Mouse (Mus musculus) forebrain, embryonic 12.5 days (tissue): ENCODE measurements around the gene Dda1. TPM values are rescaled to one million over a fixed set of nuclear protein-coding genes. Genes with fewer than 3 reads are reported as not detected.
A peak's percentile ranks its signal among the peaks of the same experiment; 100 is the strongest.

ENCODE experiments used
- ATAC-seq: fragments of 200-750 bp; cut with Nextera tagmentation; 2 replicates; pipeline ENCODE4 v1.8.0; 2017; ENCODE audit warnings: moderate TSS enrichment; ENCODE audit not compliant: low FRiP score
- H3K27ac ChIP-seq: fragments of 300-500 bp; sonication (generic); 2 replicates; pipeline ENCODE4 v1.5.1; 2016; ENCODE audit warnings: mild to moderate bottlenecking
- H3K27me3 ChIP-seq: fragments of 300-500 bp; sonication (generic); 2 replicates; pipeline ENCODE4 v1.6.1; 2016; ENCODE audit warnings: mild to moderate bottlenecking
- H3K36me3 ChIP-seq: fragments of 300-500 bp; sonication (generic); replicated peaks from 2 replicates; pipeline ENCODE4 v1.6.1; 2016; ENCODE audit warnings: mild to moderate bottlenecking
- H3K4me1 ChIP-seq: fragments of 300-500 bp; sonication (generic); 2 replicates; pipeline ENCODE4 v1.6.1; 2016
- H3K4me2 ChIP-seq: fragments of 300-500 bp; sonication (generic); 2 replicates; pipeline ENCODE4 v1.6.1; 2016; ENCODE audit warnings: mild to moderate bottlenecking, moderate library complexity
- H3K4me3 ChIP-seq: fragments of 300-500 bp; sonication (generic); replicated peaks from 2 replicates; pipeline ENCODE4 v1.5.1; 2016; ENCODE audit warnings: mild to moderate bottlenecking
- H3K9ac ChIP-seq: fragments of 300-500 bp; sonication (generic); 2 replicates; pipeline ENCODE4 v1.6.1; 2016; ENCODE audit warnings: mild to moderate bottlenecking
- H3K9me3 ChIP-seq: fragments of 300-500 bp; sonication (generic); 2 replicates; pipeline ENCODE4 v1.6.1; 2016
- WGBS: fragments of 180-500 bp; shearing (Covaris S2); methylation state at CpG from one replicate; pipeline ENCODE4 v1.1.7; 2016; 5-methylcytosine and 5-hydroxymethylcytosine counted together
- polyA plus RNA-seq: library from polyadenylated mRNA; unstranded; fragments of >200 nt; fragmentation: Nextera tagmentation; extraction: Ambion mirVana; gene quantifications from 2 replicates; pipeline ENCODE4 v1.2.1, GENCODE M21; 2016

The Dda1 gene
- polyA plus RNA-seq, 1 experiment from 2014 or later, result 146 TPM

GRCm38 (mm10) chr8:71485142-71486135 is 16.4 kb downstream of the Dda1 start, which contains the start of gene Ano8:
Ano8 (minus strand) TSS chr8:71485963.
- Histone ChIP-seq H3K9ac (peak within 1 kb of the TSS; percentile 99), H3K27me3 (no peaks in the 10 kb centered on the region; the same call in 1 of the 2 replicates), H3K27ac (peak within 1 kb of the TSS; percentile 88), H3K36me3 (peaks cover 45% of the 10 kb centered on the region), H3K4me2 (peak within 1 kb of the TSS; percentile 75), H3K4me3 (peak within 1 kb of the TSS; percentile 92), H3K4me1 (peaks cover 57% of the 10 kb centered on the region), H3K9me3 (no peaks in the 10 kb centered on the region)
- WGBS, result 5% methylated on average over 57 of the region's 58 CpGs
- ATAC-seq, result peak; percentile 70

- Histone ChIP-seq H3K36me3 (peaks cover 45% of the 10 kb centered on the region), H3K9ac (peak overlapping the region; percentile 99), H3K27me3 (no peaks in the 10 kb centered on the region; the same call in 1 of the 2 replicates), H3K4me2 (peak overlapping the region; percentile 75), H3K4me1 (peaks cover 56% of the 10 kb centered on the region), H3K27ac (peak overlapping the region; percentile 88), H3K4me3 (peak overlapping the region; percentile 92), H3K9me3 (no peaks in the 10 kb centered on the region)
- ATAC-seq, result no peak
- whole genome bisulfite sequencing, result 13% methylated on average over 7 of the region's 7 CpGs
Observed at GRCm38 (mm10) chr8:71486136-71486529, 17.1 kb downstream of the Dda1 start.

GRCm38 (mm10) chr8:71487691-71488445 is 18.9 kb downstream of the Dda1 start, which contains the start of gene Gtpbp3:
Gtpbp3 (plus strand) TSS chr8:71488103.
- Histone ChIP-seq H3K4me1 (peaks cover 51% of the 10 kb centered on the region), H3K27ac (peak within 1 kb of the TSS; percentile 88), H3K9me3 (no peaks in the 10 kb centered on the region), H3K36me3 (peaks cover 46% of the 10 kb centered on the region), H3K4me3 (peak within 1 kb of the TSS; percentile 65), H3K9ac (peak within 1 kb of the TSS; percentile 80), H3K27me3 (no peaks in the 10 kb centered on the region), H3K4me2 (peak within 1 kb of the TSS; percentile 100)
- WGBS, result under 1% methylated on average over 33 of the region's 33 CpGs
- ATAC-seq, result peak; percentile 33

GRCm38 (mm10) chr8:71488454-71488853 is 19.5 kb downstream of the Dda1 start:
- WGBS, result under 1% methylated on average over 22 of the region's 22 CpGs
- Histone ChIP-seq H3K9me3 (no peaks in the 10 kb centered on the region), H3K27ac (peak overlapping the region; percentile 88), H3K9ac (peak overlapping the region; percentile 80), H3K4me3 (peak overlapping the region; percentile 65), H3K4me2 (peak overlapping the region; percentile 100), H3K36me3 (peaks cover 44% of the 10 kb centered on the region), H3K4me1 (peaks cover 48% of the 10 kb centered on the region), H3K27me3 (no peaks in the 10 kb centered on the region)
- ATAC-seq, result peak; percentile 88

GRCm38 (mm10) chr8:71495039-71495438 is 26.0 kb downstream of the Dda1 start:
- Histone ChIP-seq H3K9me3 (no peaks in the 10 kb centered on the region), H3K4me3 (no peak overlapping the region), H3K27me3 (0 out of 2 replicates have a peak, but pooled peaks cover 3% of the 10 kb centered on the region), H3K4me2 (no peak overlapping the region), H3K36me3 (peaks cover 45% of the 10 kb centered on the region), H3K4me1 (peaks cover 14% of the 10 kb centered on the region), H3K27ac (no peak overlapping the region), H3K9ac (no peak overlapping the region)
- peak; percentile 63 for ATAC-seq
- WGBS, result 34% methylated on average over 16 of the region's 16 CpGs

- 0 out of 2 replicates have a peak overlapping the region, but pooled peaks have one; percentile 17 for H3K9ac ChIP-seq
- H3K27ac ChIP-seq, result no peak overlapping the region
- H3K4me2 ChIP-seq, result no peak overlapping the region
- WGBS, result 92% methylated on average over 5 of the region's 5 CpGs
- no peaks in the 10 kb centered on the region for H3K9me3 ChIP-seq
- H3K27me3 ChIP-seq, result 0 out of 2 replicates have a peak, but pooled peaks cover 3% of the 10 kb centered on the region
- peaks cover 11% of the 10 kb centered on the region for H3K4me1 ChIP-seq
- no peak overlapping the region for H3K4me3 ChIP-seq
- H3K36me3 ChIP-seq, result peaks cover 40% of the 10 kb centered on the region
- ATAC-seq, result no peak
Observed at GRCm38 (mm10) chr8:71495811-71496210, 26.8 kb downstream of the Dda1 start.

GRCm38 (mm10) chr8:71496481-71496880 is 27.5 kb downstream of the Dda1 start:
- WGBS, result 62% methylated on average over 11 of the region's 11 CpGs
- no peak for ATAC-seq
- no peak overlapping the region for H3K4me2 ChIP-seq

GRCm38 (mm10) chr8:71497077-71497645 is 28.2 kb downstream of the Dda1 start:
- Histone ChIP-seq H3K4me2 (no peak overlapping the region), H3K27ac (no peak overlapping the region), H3K9me3 (no peaks in the 10 kb centered on the region), H3K9ac (no peak overlapping the region), H3K4me1 (peaks cover 11% of the 10 kb centered on the region), H3K36me3 (peaks cover 27% of the 10 kb centered on the region), H3K4me3 (no peak overlapping the region), H3K27me3 (0 out of 2 replicates have a peak, but pooled peaks cover 3% of the 10 kb centered on the region)
- no peak for ATAC-seq
- WGBS, result 86% methylated on average over 1 of the region's 1 CpGs

More at GRCm38 (mm10) chr8:71496481-71496880, 27.5 kb downstream of the Dda1 start:
- Histone ChIP-seq H3K27me3 (0 out of 2 replicates have a peak, but pooled peaks cover 3% of the 10 kb centered on the region), H3K9me3 (no peaks in the 10 kb centered on the region), H3K36me3 (peaks cover 34% of the 10 kb centered on the region), H3K27ac (no peak overlapping the region), H3K4me3 (no peak overlapping the region), H3K9ac (peak overlapping the region; percentile 17; the same call in 1 of the 2 replicates), H3K4me1 (peaks cover 11% of the 10 kb centered on the region)

- no peak overlapping the region for H3K9ac ChIP-seq
- WGBS, result 22% methylated on average over 15 of the region's 15 CpGs
- H3K9me3 ChIP-seq, result no peaks in the 10 kb centered on the region
- no peak overlapping the region for H3K27ac ChIP-seq
- 0 out of 2 replicates have a peak, but pooled peaks cover 3% of the 10 kb centered on the region for H3K27me3 ChIP-seq
- H3K4me3 ChIP-seq, result no peak overlapping the region
- H3K4me2 ChIP-seq, result no peak overlapping the region
- peaks cover 11% of the 10 kb centered on the region for H3K4me1 ChIP-seq
- peaks cover 19% of the 10 kb centered on the region for H3K36me3 ChIP-seq
- no peak for ATAC-seq
Observed at GRCm38 (mm10) chr8:71497881-71498501, 29.0 kb downstream of the Dda1 start.

- no peak overlapping the region for H3K27ac ChIP-seq
Observed at GRCm38 (mm10) chr8:71498816-71499690, 30.1 kb downstream of the Dda1 start.

More at GRCm38 (mm10) chr8:71498816-71499690, 30.1 kb downstream of the Dda1 start:
- no peak for ATAC-seq
- Histone ChIP-seq H3K4me2 (no peak overlapping the region), H3K9ac (no peak overlapping the region), H3K27me3 (0 out of 2 replicates have a peak, but pooled peaks cover 3% of the 10 kb centered on the region), H3K36me3 (peaks cover 12% of the 10 kb centered on the region), H3K4me3 (no peak overlapping the region), H3K9me3 (no peaks in the 10 kb centered on the region), H3K4me1 (peaks cover 11% of the 10 kb centered on the region)
- WGBS, result 53% methylated on average over 16 of the region's 16 CpGs
